Mouse (Mus musculus) c-Kit-positive CD71-negative TER-119-negative erythroid progenitor cells, embryonic 14.5 days (primary cell): Measurements from ENCODE around the gene A730046J19Rik.

Experiments
- DNase-seq: peaks from one replicate; pipeline ENCODE4 v3.0.0-alpha.2; 2013; ENCODE audit warnings: low read depth

Gene A730046J19Rik

GRCm38 (mm10) chrX:144153523-144153922 is at the start of gene A730046J19Rik:
Gene A730046J19Rik, plus strand, starts transcription at chrX:144153695.
- no peak for DNase-seq

GRCm38 (mm10) chrX:144104619-144105416 is 48.7 kb upstream of the A730046J19Rik start:
- no peak for DNase-seq

GRCm38 (mm10) chrX:144136281-144136680 is 17.2 kb upstream of the A730046J19Rik start:
- DNase-seq: no peak

GRCm38 (mm10) chrX:144149987-144150386 is 3.5 kb upstream of the A730046J19Rik start:
- DNase-seq: no peak

- no peak for DNase-seq
Measured at GRCm38 (mm10) chrX:144154111-144154510, 616 bp downstream of the A730046J19Rik start.

GRCm38 (mm10) chrX:144162936-144163335 is 9.4 kb downstream of the A730046J19Rik start:
- no peak for DNase-seq
